ENCODE assay signal across 8 mouse cellular contexts in the genomic region with DNA sequence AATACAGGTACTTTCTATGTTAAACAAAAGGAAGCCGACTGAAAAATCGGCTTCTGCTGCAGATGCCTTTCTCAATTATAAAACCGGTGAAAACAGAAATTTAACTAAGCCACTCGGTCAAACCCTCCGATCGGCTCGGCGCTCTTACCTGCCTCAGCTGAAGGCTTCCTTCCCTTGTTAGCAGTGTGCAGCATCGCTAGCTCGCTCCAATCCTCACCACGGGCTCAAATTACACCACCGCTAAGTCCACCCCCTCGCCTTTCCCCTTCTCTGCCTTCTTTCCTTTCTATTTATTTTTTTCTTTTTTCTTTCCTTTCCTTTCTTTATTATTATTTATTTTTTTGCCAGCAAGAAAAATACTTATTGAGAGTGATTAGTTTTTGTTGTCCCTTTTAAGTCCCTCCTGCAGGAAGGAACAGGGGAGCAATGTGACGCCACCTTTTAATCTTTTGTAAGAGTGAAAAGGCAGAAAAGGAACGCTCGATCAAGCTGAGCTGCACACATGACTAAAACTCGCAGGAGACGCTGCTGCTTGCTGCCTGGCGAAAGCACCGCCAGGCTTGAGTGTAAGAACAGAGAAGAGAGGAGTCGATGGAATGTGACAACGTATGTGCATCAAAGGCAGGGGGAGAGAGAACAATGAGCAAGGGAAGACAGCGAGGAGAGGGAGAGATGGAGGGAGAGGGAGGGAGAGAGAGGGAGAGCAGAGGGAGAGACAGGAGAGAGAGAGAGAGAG.
A peak's percentile ranks its signal among the peaks of the same experiment; 100 is the strongest.
DNase-seq lines count a peak whose midpoint lies in the region; ATAC-seq lines count a peak whose summit lies in the region.

No protein-coding gene starts in this region.

- DNase-seq in heart, adult 8-10 months (ENCODE audit: low spot score), result no peak
- DNase-seq in cerebellum, postnatal 10 days, result peak; percentile 75 to 78
- peak; percentile 36 for DNase-seq in kidney, postnatal 10 days
- no peak for DNase-seq in liver, embryonic 13.5 days
- DNase-seq in right cerebral cortex, postnatal 10 days (ENCODE audit: low spot score in 2 of 2), result peak; percentile 72 to 80
- DNase-seq in gastrocnemius, adult 18-20 months (ENCODE audit: low spot score), result no peak

- H3K27me3 ChIP-seq in heart, embryonic 11.5 days (ENCODE audit: control insufficient read depth, insufficient read depth, low read length), result no peaks in the 10 kb centered on the region
- H3K27me3 ChIP-seq in heart, embryonic 12.5 days (replicated peaks), result no peaks in the 10 kb centered on the region
- H3K27me3 ChIP-seq in liver, embryonic 13.5 days, result peaks cover 11% of the 10 kb centered on the region

- H3K9ac ChIP-seq in heart, embryonic 11.5 days (ENCODE audit: low read depth, low read length), result peak overlapping the region; percentile 65
- H3K9ac ChIP-seq in heart, embryonic 12.5 days, result peak overlapping the region; percentile 61
- H3K9ac ChIP-seq in liver, embryonic 13.5 days, result no peak overlapping the region

- H3K36me3 ChIP-seq in heart, embryonic 11.5 days (ENCODE audit: control insufficient read depth, insufficient read depth, low read length), result no peaks in the 10 kb centered on the region
- H3K36me3 ChIP-seq in heart, embryonic 12.5 days, result no peaks in the 10 kb centered on the region
- H3K36me3 ChIP-seq in liver, embryonic 13.5 days, result no peaks in the 10 kb centered on the region

- ATAC-seq in heart, embryonic 11.5 days (replicated peaks; ENCODE audit: insufficient number of reproducible peaks, low FRiP score, low TSS enrichment), result no peak; the same call in none of the 2 replicates
- ATAC-seq in heart, embryonic 12.5 days (ENCODE audit: insufficient number of reproducible peaks, low FRiP score), result peak; percentile 81; the same call in 1 of the 2 replicates
- no peak for ATAC-seq in liver, embryonic 13.5 days (ENCODE audit: low read depth)

- H3K4me1 ChIP-seq in heart, embryonic 11.5 days (ENCODE audit: control insufficient read depth, insufficient read depth, low read length), result no peaks in the 10 kb centered on the region
- H3K4me1 ChIP-seq in heart, embryonic 12.5 days (replicated peaks), result peaks cover 8% of the 10 kb centered on the region
- no peaks in the 10 kb centered on the region for H3K4me1 ChIP-seq in liver, embryonic 13.5 days (replicated peaks)

- peak overlapping the region; percentile 49 for H3K4me3 ChIP-seq in heart, embryonic 11.5 days (ENCODE audit: low read depth, low read length)
- H3K4me3 ChIP-seq in heart, embryonic 12.5 days, result peak overlapping the region; percentile 53
- peak overlapping the region; percentile 30 for H3K4me3 ChIP-seq in liver, embryonic 13.5 days (replicated peaks)

- under 1% methylated on average over 23 of the region's 23 CpGs for WGBS in heart, embryonic 11.5 days (ENCODE audit: insufficient replicate concordance)
- WGBS in heart, embryonic 12.5 days, result under 1% methylated on average over 23 of the region's 23 CpGs
- WGBS in liver, embryonic 13.5 days (ENCODE audit: insufficient replicate concordance), result 2% methylated on average over 23 of the region's 23 CpGs

- no peaks in the 10 kb centered on the region for H3K9me3 ChIP-seq in heart, embryonic 11.5 days (replicated peaks; ENCODE audit: control insufficient read depth, low read length)
- no peaks in the 10 kb centered on the region for H3K9me3 ChIP-seq in heart, embryonic 12.5 days (replicated peaks)
- no peaks in the 10 kb centered on the region for H3K9me3 ChIP-seq in liver, embryonic 13.5 days (replicated peaks)

- peak overlapping the region; percentile 61 for H3K4me2 ChIP-seq in heart, embryonic 11.5 days
- peak overlapping the region; percentile 68 for H3K4me2 ChIP-seq in heart, embryonic 12.5 days
- H3K4me2 ChIP-seq in liver, embryonic 13.5 days, result peak overlapping the region; percentile 48

- H3K27ac ChIP-seq in heart, embryonic 11.5 days (ENCODE audit: low read depth, low read length), result peak overlapping the region; percentile 79
- H3K27ac ChIP-seq in heart, embryonic 12.5 days (ENCODE audit: poor library complexity, severe bottlenecking), result peak overlapping the region; percentile 87
- H3K27ac ChIP-seq in liver, embryonic 13.5 days, result no peak overlapping the region

Comparison
In these comparisons a context has a peak if more than half of its experiments do, and no peak if none do; other contexts are left out.
1. DNase-seq: peak in cerebellum, postnatal 10 days (2 of 2), kidney, postnatal 10 days (single experiment) and right cerebral cortex, postnatal 10 days (2 of 2); none in heart, adult 8-10 months (single experiment), liver, embryonic 13.5 days (single experiment) and gastrocnemius, adult 18-20 months (single experiment).
2. Peak in every context shown above with its lines, with median percentiles within 50 percentile points of each other: H3K4me2 ChIP-seq and H3K4me3 ChIP-seq.